Mouse (Mus musculus) neural tube, embryonic 12.5 days (tissue): Measurements from ENCODE around the gene Nfkbib. TPM values are rescaled to one million over a fixed set of nuclear protein-coding genes. Genes with fewer than 3 reads are reported as not detected.

Experiments
- ATAC-seq: fragments of 200-750 bp; cut with Nextera tagmentation; 2 replicates; pipeline ENCODE4 v1.8.0; 2017; ENCODE audit warnings: low read depth, mild to moderate bottlenecking, moderate TSS enrichment, moderate library complexity; ENCODE audit not compliant: low FRiP score
- H3K27ac ChIP-seq: fragments of 300-500 bp; sonication (generic); 2 replicates; pipeline ENCODE4 v1.5.1; 2016
- H3K27me3 ChIP-seq: fragments of 300-500 bp; sonication (generic); replicated peaks from 2 replicates; pipeline ENCODE4 v1.6.1; 2016; ENCODE audit warnings: mild to moderate bottlenecking
- H3K36me3 ChIP-seq: fragments of 300-500 bp; sonication (generic); 2 replicates; pipeline ENCODE4 v1.6.1; 2016; ENCODE audit warnings: mild to moderate bottlenecking
- H3K4me1 ChIP-seq: fragments of 300-500 bp; sonication (generic); 2 replicates; pipeline ENCODE4 v1.6.1; 2016
- H3K4me2 ChIP-seq: fragments of 300-500 bp; sonication (generic); replicated peaks from 2 replicates; pipeline ENCODE4 v1.6.1; 2016; ENCODE audit warnings: mild to moderate bottlenecking
- H3K4me3 ChIP-seq: fragments of 300-500 bp; sonication (generic); 2 replicates; pipeline ENCODE4 v1.5.1; 2016
- H3K9ac ChIP-seq: fragments of 300-500 bp; sonication (generic); 2 replicates; pipeline ENCODE4 v1.6.1; 2016; ENCODE audit warnings: mild to moderate bottlenecking
- H3K9me3 ChIP-seq: fragments of 300-500 bp; sonication (generic); 2 replicates; pipeline ENCODE4 v1.6.1; 2016; ENCODE audit warnings: mild to moderate bottlenecking
- WGBS: fragments of 180-500 bp; shearing (Covaris S2); methylation state at CpG from one replicate; pipeline ENCODE4 v1.1.7; 2016; 5-methylcytosine and 5-hydroxymethylcytosine counted together
- polyA plus RNA-seq: library from polyadenylated mRNA; unstranded; fragments of >200 nt; fragmentation: Nextera tagmentation; extraction: Ambion mirVana; gene quantifications from 2 replicates; pipeline ENCODE4 v1.2.1, GENCODE M21; 2016

Gene Nfkbib
- polyA plus RNA-seq, 1 experiment from 2014 or later = 52.4 TPM

DNA sequence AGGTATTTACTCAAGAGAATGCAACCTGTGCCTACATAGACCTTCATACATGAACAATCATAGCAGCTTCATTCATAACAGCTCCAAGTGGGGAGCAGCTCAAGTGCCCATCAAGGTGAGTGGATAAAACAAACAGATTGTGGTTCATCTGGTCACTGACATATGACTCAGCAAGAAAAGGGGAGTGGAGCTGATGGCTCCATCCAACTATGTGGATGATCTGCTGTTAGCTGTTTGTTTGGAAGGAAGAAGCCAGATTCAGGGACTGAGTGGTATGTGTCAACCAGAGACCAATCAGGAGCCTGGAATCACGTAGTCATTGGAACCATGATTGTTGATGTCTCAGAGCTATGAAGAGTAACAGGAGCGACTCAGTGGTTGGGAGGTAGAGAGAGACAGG is 42.7 kb downstream of the Nfkbib start:
- H3K9ac ChIP-seq = no peak overlapping the region
- WGBS = 94% methylated on average over 2 of the region's 2 CpGs
- H3K27ac ChIP-seq = no peak overlapping the region
- H3K9me3 ChIP-seq = no peaks in the 10 kb centered on the region
- no peak for ATAC-seq
- no peaks in the 10 kb centered on the region for H3K27me3 ChIP-seq
- H3K4me3 ChIP-seq = no peak overlapping the region
- H3K4me1 ChIP-seq = peaks cover 6% of the 10 kb centered on the region; the same call in 1 of the 2 replicates
- H3K36me3 ChIP-seq = no peaks in the 10 kb centered on the region
- H3K4me2 ChIP-seq = no peak overlapping the region

GRCm38 (mm10) chr7:28722079-28722478 is 45.2 kb downstream of the Nfkbib start:
- WGBS = 93% methylated on average over 7 of the region's 7 CpGs
- Histone ChIP-seq H3K9me3 (no peaks in the 10 kb centered on the region), H3K36me3 (no peaks in the 10 kb centered on the region), H3K4me1 (no peaks in the 10 kb centered on the region; the same call in 1 of the 2 replicates), H3K27me3 (no peaks in the 10 kb centered on the region), H3K27ac (no peak overlapping the region), H3K4me3 (no peak overlapping the region), H3K9ac (no peak overlapping the region), H3K4me2 (no peak overlapping the region)
- ATAC-seq = no peak

DNA sequence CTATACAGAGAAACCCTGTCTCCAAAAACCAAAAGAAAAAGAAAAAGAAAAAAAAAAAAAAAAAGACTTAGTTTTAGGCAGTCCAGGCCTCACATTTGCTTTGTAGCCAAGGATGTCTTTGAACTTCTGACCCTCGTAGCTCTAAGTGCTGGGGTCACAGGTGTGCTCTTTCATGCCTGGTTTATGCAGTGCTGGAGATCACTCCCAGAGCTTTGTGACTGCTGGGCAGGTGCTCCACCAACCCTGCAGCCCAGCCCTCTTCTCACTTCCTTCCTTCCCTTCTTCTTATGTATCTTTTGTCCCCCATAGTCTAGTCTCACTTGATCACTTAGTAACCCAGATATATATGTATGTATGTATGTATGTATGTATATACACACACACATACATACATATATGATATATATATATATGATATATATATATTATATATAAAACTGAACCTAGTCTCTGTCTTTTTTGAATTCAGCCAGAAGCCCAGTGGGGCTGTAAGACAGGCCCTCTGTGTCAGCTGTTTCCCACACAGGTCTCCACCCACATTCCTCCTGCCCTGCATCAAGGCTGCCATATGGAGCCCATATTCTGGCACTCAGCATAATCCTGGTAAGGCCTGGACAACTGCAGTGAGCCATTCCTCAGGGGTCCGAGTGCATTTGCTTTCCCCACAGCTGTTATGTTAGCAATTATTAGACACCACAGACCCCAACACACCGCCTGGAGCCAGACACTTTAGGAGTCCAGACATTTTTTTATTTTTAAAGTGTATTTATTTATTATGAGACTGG is 46.4 kb downstream of the Nfkbib start:
- no peak overlapping the region for H3K4me3 ChIP-seq
- H3K27ac ChIP-seq = no peak overlapping the region
- ATAC-seq = no peak
- no peak overlapping the region for H3K9ac ChIP-seq
- 72% methylated on average over 3 of the region's 3 CpGs for WGBS
- H3K4me2 ChIP-seq = no peak overlapping the region
- no peaks in the 10 kb centered on the region for H3K27me3 ChIP-seq
- H3K4me1 ChIP-seq = peaks cover 10% of the 10 kb centered on the region
- no peaks in the 10 kb centered on the region for H3K9me3 ChIP-seq
- H3K36me3 ChIP-seq = no peaks in the 10 kb centered on the region

DNA sequence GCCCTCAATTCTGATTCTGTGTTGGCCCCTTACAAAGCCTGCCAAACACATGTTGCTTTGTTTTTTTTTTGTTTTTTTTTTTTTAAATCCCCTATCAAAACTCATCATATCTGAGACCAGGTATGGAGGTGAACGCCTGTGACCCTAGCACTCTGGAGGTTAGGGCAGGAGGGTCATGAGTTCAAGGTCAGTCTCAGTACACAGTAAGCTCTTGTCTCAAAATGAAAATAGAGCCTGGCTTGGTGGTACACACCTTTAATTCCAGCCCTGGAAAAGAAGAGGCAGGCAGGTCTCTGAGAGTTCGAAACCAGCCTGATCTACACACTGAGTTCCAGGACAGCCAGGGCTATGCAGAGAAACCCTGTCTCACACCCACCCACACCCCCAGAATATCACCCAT is 47.7 kb downstream of the Nfkbib start:
- Histone ChIP-seq H3K36me3 (no peaks in the 10 kb centered on the region), H3K4me3 (no peak overlapping the region), H3K4me2 (no peak overlapping the region), H3K9ac (no peak overlapping the region), H3K4me1 (peaks cover 10% of the 10 kb centered on the region), H3K9me3 (no peaks in the 10 kb centered on the region), H3K27ac (no peak overlapping the region), H3K27me3 (no peaks in the 10 kb centered on the region)
- no peak for ATAC-seq
- 84% methylated on average over 2 of the region's 2 CpGs for WGBS

DNA sequence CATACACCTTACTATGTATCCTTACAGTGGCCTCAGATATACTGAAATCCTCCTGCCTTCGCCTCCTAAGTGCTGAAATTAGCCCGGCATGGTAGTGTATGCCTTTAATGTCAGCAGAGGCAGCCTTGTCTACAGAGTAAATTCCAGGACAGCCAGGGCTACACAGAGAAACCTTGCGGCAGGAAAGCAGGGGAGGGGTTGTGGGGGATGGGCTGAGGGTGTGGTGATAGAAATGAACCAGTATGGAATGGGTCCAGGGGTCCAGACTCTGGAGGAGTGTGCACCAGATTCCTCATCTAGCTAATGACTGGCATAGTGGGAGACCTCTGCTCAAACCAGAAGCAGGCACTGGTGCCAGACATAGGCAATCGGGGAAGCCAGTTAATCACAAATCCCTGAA is 48.2 kb downstream of the Nfkbib start:
- no peak for ATAC-seq
- 70% methylated on average over 4 of the region's 4 CpGs for WGBS
- Histone ChIP-seq H3K36me3 (no peaks in the 10 kb centered on the region), H3K4me1 (peaks cover 10% of the 10 kb centered on the region), H3K27ac (no peak overlapping the region), H3K4me2 (no peak overlapping the region), H3K4me3 (no peak overlapping the region), H3K9ac (no peak overlapping the region), H3K9me3 (no peaks in the 10 kb centered on the region), H3K27me3 (no peaks in the 10 kb centered on the region)

- WGBS = 89% methylated on average over 10 of the region's 10 CpGs
- no peaks in the 10 kb centered on the region for H3K27me3 ChIP-seq
- peaks cover 10% of the 10 kb centered on the region for H3K4me1 ChIP-seq
- H3K4me3 ChIP-seq = no peak overlapping the region
- no peaks in the 10 kb centered on the region for H3K9me3 ChIP-seq
- no peaks in the 10 kb centered on the region for H3K36me3 ChIP-seq
- no peak overlapping the region for H3K9ac ChIP-seq
- ATAC-seq = no peak
- H3K4me2 ChIP-seq = no peak overlapping the region
- no peak overlapping the region for H3K27ac ChIP-seq
Observed at GRCm38 (mm10) chr7:28717726-28718125, 49.6 kb downstream of the Nfkbib start.

- Histone ChIP-seq H3K4me2 (peak within 1 kb of the TSS; percentile 74), H3K4me3 (peak within 1 kb of the TSS; percentile 37), H3K4me1 (peaks cover 10% of the 10 kb centered on the region), H3K9ac (peak within 1 kb of the TSS; percentile 61), H3K27ac (no peak within 1 kb of the TSS), H3K9me3 (no peaks in the 10 kb centered on the region), H3K36me3 (no peaks in the 10 kb centered on the region), H3K27me3 (no peaks in the 10 kb centered on the region)
- WGBS = 2% methylated on average over 36 of the region's 36 CpGs
- peak; percentile 86 for ATAC-seq
Observed at GRCm38 (mm10) chr7:28716590-28717281, 50.6 kb downstream of the Nfkbib start, which contains the start of gene Fbxo17. Gene Fbxo17, plus strand, starts transcription at chr7:28716804.

- Histone ChIP-seq H3K4me2 (no peak overlapping the region), H3K9ac (no peak overlapping the region), H3K9me3 (no peaks in the 10 kb centered on the region), H3K27me3 (no peaks in the 10 kb centered on the region), H3K4me1 (peaks cover 10% of the 10 kb centered on the region), H3K4me3 (no peak overlapping the region), H3K27ac (no peak overlapping the region), H3K36me3 (no peaks in the 10 kb centered on the region)
- no peak for ATAC-seq
- whole genome bisulfite sequencing = 99% methylated on average over 2 of the region's 2 CpGs
Observed at GRCm38 (mm10) chr7:28715598-28715997, 51.7 kb downstream of the Nfkbib start.

- Histone ChIP-seq H3K36me3 (no peaks in the 10 kb centered on the region), H3K9ac (no peak overlapping the region), H3K27me3 (no peaks in the 10 kb centered on the region), H3K4me2 (no peak overlapping the region), H3K4me3 (no peak overlapping the region), H3K27ac (no peak overlapping the region), H3K4me1 (peaks cover 10% of the 10 kb centered on the region), H3K9me3 (no peaks in the 10 kb centered on the region)
- WGBS = 85% methylated on average over 5 of the region's 5 CpGs
- no peak for ATAC-seq
Observed at GRCm38 (mm10) chr7:28714667-28715066, 52.6 kb downstream of the Nfkbib start.

DNA sequence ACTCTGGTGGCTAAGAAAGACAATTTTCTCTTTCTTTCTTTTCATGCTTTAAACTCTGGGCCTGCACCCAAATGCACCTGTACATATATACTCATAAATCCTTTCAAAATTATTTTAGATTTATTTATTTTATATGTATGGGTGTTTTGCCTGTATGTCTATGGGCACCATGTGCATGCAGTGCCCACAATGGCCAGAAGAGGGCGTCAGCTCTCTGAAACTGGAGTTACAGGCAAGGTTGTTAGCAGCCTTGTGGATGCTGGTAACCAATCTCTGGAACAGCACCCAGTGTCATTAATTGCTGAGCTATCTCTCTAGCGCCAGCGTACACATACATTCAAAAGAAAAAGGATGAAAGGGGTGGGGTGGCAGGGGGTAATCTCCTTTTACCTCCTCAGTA is 56.4 kb downstream of the Nfkbib start:
- 64% methylated on average over 3 of the region's 3 CpGs for WGBS
- Histone ChIP-seq H3K4me3 (no peak overlapping the region), H3K4me1 (no peaks in the 10 kb centered on the region), H3K9ac (no peak overlapping the region), H3K36me3 (no peaks in the 10 kb centered on the region), H3K27ac (no peak overlapping the region), H3K9me3 (no peaks in the 10 kb centered on the region), H3K27me3 (no peaks in the 10 kb centered on the region), H3K4me2 (no peak overlapping the region)
- no peak for ATAC-seq

GRCm38 (mm10) chr7:28709454-28709853 is 57.9 kb downstream of the Nfkbib start:
- Histone ChIP-seq H3K9me3 (no peaks in the 10 kb centered on the region), H3K36me3 (no peaks in the 10 kb centered on the region), H3K4me2 (no peak overlapping the region), H3K4me1 (no peaks in the 10 kb centered on the region), H3K27ac (no peak overlapping the region), H3K9ac (no peak overlapping the region), H3K4me3 (no peak overlapping the region), H3K27me3 (no peaks in the 10 kb centered on the region)
- ATAC-seq = no peak
